22 mouse cellular contexts compared by ENCODE assay signal in genomic region chrX:13372752-13373151, GRCm38 (mm10).
"Had no signal": no experiment of that assay in that cellular context is flagged by ENCODE, and none has a peak within 500 bp of the region (broad histone marks: within the 10 kb centered on the region; RNA-seq: fewer than 3 reads in every experiment).

No protein-coding gene starts in this region.

- H3K4me1 ChIP-seq: heart, embryonic 13.5 days; heart, embryonic 15.5 days; hindbrain, embryonic 13.5 days; hindbrain, embryonic 15.5 days; limb, embryonic 13.5 days; limb, embryonic 15.5 days; liver, embryonic 12.5 days had no signal

- DNase-seq: gastrocnemius, postnatal 14 days; gastrocnemius, postnatal 36 days; heart, adult 11 months; heart, adult 2 months; heart, postnatal 14 days; heart, postnatal 36 days; kidney, adult 18-20 months; kidney, adult 8-10 months; kidney, postnatal 10 days; kidney, postnatal 25 days; kidney, postnatal 4 days had no signal

- H3K36me3 ChIP-seq: heart, embryonic 13.5 days; heart, embryonic 15.5 days; hindbrain, embryonic 13.5 days; hindbrain, embryonic 15.5 days; limb, embryonic 13.5 days; limb, embryonic 15.5 days; liver, embryonic 12.5 days had no signal

- H3K9ac ChIP-seq: heart, embryonic 13.5 days; heart, embryonic 15.5 days; hindbrain, embryonic 13.5 days; hindbrain, embryonic 15.5 days; limb, embryonic 13.5 days; limb, embryonic 15.5 days; liver, embryonic 12.5 days had no signal

- H3K4me2 ChIP-seq: heart, embryonic 11.5 days; heart, embryonic 13.5 days; heart, embryonic 15.5 days; hindbrain, embryonic 13.5 days; hindbrain, embryonic 15.5 days; limb, embryonic 13.5 days; limb, embryonic 15.5 days; liver, embryonic 12.5 days had no signal

- H3K27ac ChIP-seq: heart, adult 2 months; heart, embryonic 13.5 days; heart, embryonic 15.5 days; hindbrain, embryonic 13.5 days; hindbrain, embryonic 15.5 days; hindbrain, postnatal 0 days; layer of hippocampus, adult 2 months; left cerebral cortex, adult 2 months; limb, embryonic 13.5 days; limb, embryonic 15.5 days; liver, embryonic 12.5 days had no signal

- H3K9me3 ChIP-seq: heart, embryonic 13.5 days; heart, embryonic 15.5 days; hindbrain, embryonic 13.5 days; hindbrain, embryonic 15.5 days; limb, embryonic 13.5 days; limb, embryonic 15.5 days; liver, embryonic 12.5 days had no signal

- H3K4me3 ChIP-seq: heart, adult 2 months; heart, embryonic 13.5 days; heart, embryonic 15.5 days; hindbrain, embryonic 13.5 days; hindbrain, embryonic 15.5 days; layer of hippocampus, adult 2 months; left cerebral cortex, adult 2 months; limb, embryonic 13.5 days; limb, embryonic 15.5 days; liver, embryonic 12.5 days had no signal

- ATAC-seq: hindbrain, postnatal 0 days; liver, embryonic 12.5 days had no signal

- H3K27me3 ChIP-seq: liver, embryonic 12.5 days had no signal
